Mouse (Mus musculus) heart, embryonic 15.5 days (tissue): Measurements from ENCODE around the gene Gas2. TPM values are rescaled to one million over a fixed set of nuclear protein-coding genes. Genes with fewer than 3 reads are reported as not detected.

Experiments
- ATAC-seq: fragments of 200-750 bp; cut with Nextera tagmentation; replicated peaks from 2 replicates; pipeline ENCODE4 v1.8.0; 2017; ENCODE audit warnings: low read depth, moderate TSS enrichment; ENCODE audit not compliant: insufficient number of reproducible peaks, insufficient read depth, low FRiP score
- H3K27ac ChIP-seq: fragments of 300-500 bp; sonication (generic); 2 replicates; pipeline ENCODE4 v1.5.1; 2015; ENCODE audit warnings: mild to moderate bottlenecking, inconsistent platforms
- H3K27me3 ChIP-seq: fragments of 300-500 bp; sonication (generic); 2 replicates; pipeline ENCODE4 v1.6.1; 2015; ENCODE audit warnings: inconsistent platforms
- H3K36me3 ChIP-seq: fragments of 300-500 bp; sonication (generic); 2 replicates; pipeline ENCODE4 v1.6.1; 2015; ENCODE audit warnings: mild to moderate bottlenecking, inconsistent platforms
- H3K4me1 ChIP-seq: fragments of 300-500 bp; sonication (generic); replicated peaks from 2 replicates; pipeline ENCODE4 v1.6.1; 2015; ENCODE audit warnings: inconsistent platforms
- H3K4me2 ChIP-seq: fragments of 300-500 bp; sonication (generic); 2 replicates; pipeline ENCODE4 v1.6.1; 2015; ENCODE audit warnings: inconsistent platforms, mild to moderate bottlenecking, moderate library complexity
- H3K4me3 ChIP-seq: fragments of 300-500 bp; sonication (generic); 2 replicates; pipeline ENCODE4 v1.5.1; 2015; ENCODE audit warnings: mild to moderate bottlenecking, inconsistent platforms
- H3K9ac ChIP-seq: fragments of 300-500 bp; sonication (generic); 2 replicates; pipeline ENCODE4 v1.6.1; 2015; ENCODE audit warnings: mild to moderate bottlenecking, inconsistent platforms
- H3K9me3 ChIP-seq: fragments of 300-500 bp; sonication (generic); replicated peaks from 2 replicates; pipeline ENCODE4 v1.6.1; 2016; ENCODE audit warnings: inconsistent platforms
- WGBS: fragments of 180-500 bp; shearing (Covaris S2); methylation state at CpG from one replicate; pipeline ENCODE4 v1.1.7; 2015; ENCODE audit warnings: mixed read lengths; 5-methylcytosine and 5-hydroxymethylcytosine counted together
- polyA plus RNA-seq: library from polyadenylated mRNA; unstranded; fragments of >200 nt; fragmentation: Nextera tagmentation; extraction: Ambion mirVana; gene quantifications from 2 replicates; pipeline ENCODE4 v1.2.1, GENCODE M21; 2015

The Gas2 gene
- polyA plus RNA-seq, 1 experiment from 2014 or later = 7.2 TPM

- 76% methylated on average over 1 of the region's 1 CpGs for WGBS
- no peak overlapping the region for H3K4me3 ChIP-seq
- H3K36me3 ChIP-seq = no peaks in the 10 kb centered on the region
- no peaks in the 10 kb centered on the region for H3K4me1 ChIP-seq
- no peak for ATAC-seq
- no peaks in the 10 kb centered on the region for H3K9me3 ChIP-seq
- no peak overlapping the region for H3K9ac ChIP-seq
- no peak overlapping the region for H3K27ac ChIP-seq
- no peaks in the 10 kb centered on the region for H3K27me3 ChIP-seq
- H3K4me2 ChIP-seq = no peak overlapping the region
Measured at GRCm38 (mm10) chr7:52015180-52015579, 153.4 kb downstream of the Gas2 start.

GRCm38 (mm10) chr7:52015628-52016027 lies 153.8 kb downstream of the Gas2 start, which contains the start of gene 1700015G11Rik:
TSS of gene 1700015G11Rik (minus strand) at chr7:52015728.
- H3K4me2 ChIP-seq = no peak within 1 kb of the TSS
- WGBS = 77% methylated on average over 3 of the region's 3 CpGs
- no peaks in the 10 kb centered on the region for H3K27me3 ChIP-seq
- no peak within 1 kb of the TSS for H3K4me3 ChIP-seq
- ATAC-seq = no peak
- H3K4me1 ChIP-seq = no peaks in the 10 kb centered on the region
- no peak within 1 kb of the TSS for H3K27ac ChIP-seq
- H3K36me3 ChIP-seq = no peaks in the 10 kb centered on the region
- H3K9ac ChIP-seq = no peak within 1 kb of the TSS
- no peaks in the 10 kb centered on the region for H3K9me3 ChIP-seq

GRCm38 (mm10) chr7:52022039-52022438 lies 160.2 kb downstream of the Gas2 start:
- H3K4me3 ChIP-seq = no peak overlapping the region
- no peaks in the 10 kb centered on the region for H3K9me3 ChIP-seq
- no peaks in the 10 kb centered on the region for H3K27me3 ChIP-seq
- H3K9ac ChIP-seq = no peak overlapping the region
- H3K4me2 ChIP-seq = no peak overlapping the region
- H3K4me1 ChIP-seq = no peaks in the 10 kb centered on the region
- no peaks in the 10 kb centered on the region for H3K36me3 ChIP-seq
- 39% methylated on average over 4 of the region's 4 CpGs for WGBS
- H3K27ac ChIP-seq = no peak overlapping the region
- ATAC-seq = no peak

- Histone ChIP-seq H3K9ac (no peak overlapping the region), H3K4me2 (no peak overlapping the region), H3K27me3 (no peaks in the 10 kb centered on the region), H3K9me3 (no peaks in the 10 kb centered on the region), H3K27ac (no peak overlapping the region), H3K4me1 (no peaks in the 10 kb centered on the region), H3K4me3 (no peak overlapping the region), H3K36me3 (no peaks in the 10 kb centered on the region)
- no peak for ATAC-seq
- 82% methylated on average over 5 of the region's 5 CpGs for WGBS
Measured at GRCm38 (mm10) chr7:52024050-52024626, 162.3 kb downstream of the Gas2 start.

GRCm38 (mm10) chr7:52037600-52038582 lies 176.1 kb downstream of the Gas2 start:
- WGBS = 43% methylated on average over 8 of the region's 8 CpGs
- Histone ChIP-seq H3K27ac (no peak overlapping the region), H3K4me1 (no peaks in the 10 kb centered on the region), H3K27me3 (no peaks in the 10 kb centered on the region), H3K4me3 (no peak overlapping the region), H3K36me3 (no peaks in the 10 kb centered on the region), H3K4me2 (no peak overlapping the region), H3K9me3 (no peaks in the 10 kb centered on the region), H3K9ac (no peak overlapping the region)
- no peak for ATAC-seq

Other genes starting within 250 kb of the Gas2 start
- 0.04 and 0.20 TPM in 2 replicates for gene Slc17a6, start 240.0 kb upstream of the Gas2 start, polyA plus RNA-seq
- 5.3 and 6.6 TPM in 2 replicates for gene Fancf, start 252 bp downstream of the Gas2 start, polyA plus RNA-seq
- gene Svip, start 144.0 kb downstream of the Gas2 start, polyA plus RNA-seq = 7.7 and 9.4 TPM in 2 replicates
- not detected in 2 replicates for gene 1700015G11Rik, start 153.7 kb downstream of the Gas2 start, polyA plus RNA-seq